Mouse (Mus musculus) forebrain, embryonic 12.5 days (tissue): ENCODE data around the gene Med16. TPM values are rescaled to one million over a fixed set of nuclear protein-coding genes. Genes with fewer than 3 reads are reported as not detected.

Source experiments
- ATAC-seq: fragments of 200-750 bp; cut with Nextera tagmentation; 2 replicates; pipeline ENCODE4 v1.8.0; 2017; ENCODE audit warnings: moderate TSS enrichment; ENCODE audit not compliant: low FRiP score
- H3K27ac ChIP-seq: fragments of 300-500 bp; sonication (generic); 2 replicates; pipeline ENCODE4 v1.5.1; 2016; ENCODE audit warnings: mild to moderate bottlenecking
- H3K27me3 ChIP-seq: fragments of 300-500 bp; sonication (generic); 2 replicates; pipeline ENCODE4 v1.6.1; 2016; ENCODE audit warnings: mild to moderate bottlenecking
- H3K36me3 ChIP-seq: fragments of 300-500 bp; sonication (generic); replicated peaks from 2 replicates; pipeline ENCODE4 v1.6.1; 2016; ENCODE audit warnings: mild to moderate bottlenecking
- H3K4me1 ChIP-seq: fragments of 300-500 bp; sonication (generic); 2 replicates; pipeline ENCODE4 v1.6.1; 2016
- H3K4me2 ChIP-seq: fragments of 300-500 bp; sonication (generic); 2 replicates; pipeline ENCODE4 v1.6.1; 2016; ENCODE audit warnings: mild to moderate bottlenecking, moderate library complexity
- H3K4me3 ChIP-seq: fragments of 300-500 bp; sonication (generic); replicated peaks from 2 replicates; pipeline ENCODE4 v1.5.1; 2016; ENCODE audit warnings: mild to moderate bottlenecking
- H3K9ac ChIP-seq: fragments of 300-500 bp; sonication (generic); 2 replicates; pipeline ENCODE4 v1.6.1; 2016; ENCODE audit warnings: mild to moderate bottlenecking
- H3K9me3 ChIP-seq: fragments of 300-500 bp; sonication (generic); 2 replicates; pipeline ENCODE4 v1.6.1; 2016
- WGBS: fragments of 180-500 bp; shearing (Covaris S2); methylation state at CpG from one replicate; pipeline ENCODE4 v1.1.7; 2016; 5-methylcytosine and 5-hydroxymethylcytosine counted together
- polyA plus RNA-seq: library from polyadenylated mRNA; unstranded; fragments of >200 nt; fragmentation: Nextera tagmentation; extraction: Ambion mirVana; gene quantifications from 2 replicates; pipeline ENCODE4 v1.2.1, GENCODE M21; 2016

The Med16 gene
- polyA plus RNA-seq, 1 experiment from 2014 or later = 62.3 TPM

DNA sequence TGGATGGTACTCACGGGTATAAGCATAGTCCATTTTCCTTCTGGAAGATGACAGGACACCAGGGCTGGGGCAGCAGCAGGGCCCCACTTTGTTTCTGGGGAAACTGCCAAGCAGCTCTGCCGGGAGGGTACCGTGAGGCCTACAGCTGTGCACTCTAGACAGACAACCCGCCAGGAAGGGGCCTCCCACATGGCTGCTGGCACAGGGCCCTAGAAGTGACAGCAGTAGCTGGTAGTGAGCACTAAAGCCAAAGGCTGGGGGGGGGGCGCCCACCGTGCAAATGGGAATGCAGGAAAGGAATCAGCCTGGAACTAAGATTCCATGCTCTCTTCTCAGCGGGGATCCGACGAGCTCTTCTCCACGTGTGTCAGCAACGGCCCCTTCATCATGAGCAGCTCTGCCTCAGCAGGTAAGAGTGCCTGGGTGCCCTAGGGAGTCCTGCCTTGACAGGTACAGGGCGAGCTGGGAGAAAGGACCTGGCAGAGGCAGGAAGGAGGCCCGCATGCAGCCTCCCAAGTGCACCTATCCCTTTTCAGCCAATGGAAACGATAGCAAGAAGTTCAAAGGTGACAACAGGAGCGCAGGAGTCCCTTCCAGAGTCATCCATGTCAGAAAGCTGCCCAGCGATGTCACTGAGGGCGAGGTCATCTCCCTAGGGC lies 50.2 kb downstream of the Med16 start:
- ATAC-seq = no peak
- Histone ChIP-seq H3K4me1 (peaks cover 40% of the 10 kb centered on the region), H3K4me3 (peak overlapping the region; percentile 99)

DNA sequence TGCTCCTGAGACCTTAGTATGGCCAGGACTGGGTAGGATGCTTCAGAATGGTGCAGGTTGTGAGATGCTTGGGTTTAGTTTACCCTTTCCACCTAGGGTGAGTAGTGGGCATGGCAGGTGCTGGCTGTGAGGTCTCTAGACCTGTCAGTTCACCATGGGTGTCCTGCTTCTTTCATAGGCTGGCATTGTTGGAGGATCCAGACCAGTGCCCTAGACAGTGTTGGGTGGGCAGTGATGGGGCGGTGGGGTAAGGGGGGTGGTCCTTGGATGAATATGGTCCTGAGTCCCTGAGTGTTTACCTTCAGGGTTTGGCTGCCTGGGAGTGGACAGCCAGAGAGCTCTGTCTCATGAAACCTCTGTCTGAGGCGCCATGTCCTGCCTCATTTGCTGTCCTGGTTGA lies 50.8 kb downstream of the Med16 start:
- WGBS = 94% methylated on average over 2 of the region's 2 CpGs
- Histone ChIP-seq H3K9me3 (no peaks in the 10 kb centered on the region), H3K36me3 (peaks cover 67% of the 10 kb centered on the region), H3K4me2 (peak overlapping the region; percentile 97), H3K9ac (peak overlapping the region; percentile 99; the same call in 1 of the 2 replicates), H3K27ac (peak overlapping the region; percentile 57), H3K27me3 (no peaks in the 10 kb centered on the region), H3K4me3 (peak overlapping the region; percentile 99), H3K4me1 (peaks cover 46% of the 10 kb centered on the region)
- ATAC-seq = no peak

More for the DNA sequence above, 50.2 kb downstream of the Med16 start:
- WGBS = 62% methylated on average over 17 of the region's 17 CpGs
- peak overlapping the region; percentile 97 for H3K4me2 ChIP-seq
- no peaks in the 10 kb centered on the region for H3K9me3 ChIP-seq
- H3K9ac ChIP-seq = peak overlapping the region; percentile 12
- H3K27ac ChIP-seq = peak overlapping the region; percentile 57
- no peaks in the 10 kb centered on the region for H3K27me3 ChIP-seq
- peaks cover 74% of the 10 kb centered on the region for H3K36me3 ChIP-seq

DNA sequence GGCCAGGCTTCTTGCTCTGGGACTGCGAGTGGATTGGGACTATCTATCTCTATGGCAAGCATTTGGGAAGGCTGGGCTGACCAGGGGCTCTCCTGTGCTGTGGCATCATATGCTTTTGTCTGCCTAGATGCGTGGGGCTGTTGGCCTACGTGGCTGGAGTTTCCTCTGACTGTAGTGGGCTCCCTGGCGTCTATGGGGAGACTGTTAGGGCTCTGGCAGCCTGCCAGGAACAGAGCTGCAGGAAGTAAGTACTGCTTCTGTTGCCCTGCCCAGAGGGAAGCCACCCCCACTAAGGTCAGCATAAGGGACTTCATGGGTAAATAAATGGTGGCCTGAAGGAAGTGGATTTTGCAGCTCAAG lies 51.3 kb downstream of the Med16 start:
- H3K4me3 ChIP-seq = peak overlapping the region; percentile 99
- H3K9ac ChIP-seq = peak overlapping the region; percentile 99
- no peaks in the 10 kb centered on the region for H3K9me3 ChIP-seq
- WGBS = 42% methylated on average over 4 of the region's 4 CpGs
- H3K27ac ChIP-seq = peak overlapping the region; percentile 57
- H3K36me3 ChIP-seq = peaks cover 63% of the 10 kb centered on the region
- no peak for ATAC-seq
- H3K4me1 ChIP-seq = peaks cover 50% of the 10 kb centered on the region
- H3K27me3 ChIP-seq = no peaks in the 10 kb centered on the region
- H3K4me2 ChIP-seq = peak overlapping the region; percentile 97

DNA sequence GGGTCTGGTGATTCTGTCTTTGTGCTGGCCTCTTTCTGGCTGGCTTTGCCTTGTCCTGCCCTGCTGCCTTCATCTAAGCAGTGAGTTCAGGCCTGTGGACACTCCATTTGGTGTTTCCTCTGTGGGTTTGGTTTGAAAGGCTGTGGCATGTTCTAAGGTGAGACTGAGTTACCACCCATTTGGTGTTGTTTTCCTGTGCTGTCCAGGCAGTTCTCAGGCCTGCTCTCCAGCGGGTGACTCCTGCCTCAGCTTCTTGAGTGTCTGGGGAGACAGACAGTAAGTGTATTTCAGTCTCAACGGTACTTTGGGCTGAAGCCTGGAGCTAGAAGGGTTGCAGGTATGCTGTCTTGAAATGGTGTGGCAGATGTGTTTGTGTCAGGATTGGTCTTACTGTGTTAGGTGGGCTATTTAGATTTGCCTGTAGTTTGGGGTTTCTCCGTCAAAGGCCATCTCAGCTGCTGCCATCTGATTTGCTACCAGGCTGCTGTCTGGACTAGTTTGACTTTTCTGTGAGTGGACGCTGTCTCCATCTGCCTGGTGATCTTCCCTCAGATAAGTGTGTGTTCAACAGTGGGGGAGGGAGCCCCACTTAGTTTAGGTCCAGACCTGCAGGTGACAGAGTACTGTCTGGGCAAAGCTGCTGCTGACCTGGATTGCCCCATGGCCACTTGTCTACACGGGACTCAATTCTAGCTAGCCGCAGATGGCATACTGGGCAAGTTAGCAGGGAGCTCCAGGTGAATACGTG lies 51.8 kb downstream of the Med16 start:
- no peak for ATAC-seq
- Histone ChIP-seq H3K4me1 (peaks cover 56% of the 10 kb centered on the region), H3K9me3 (no peaks in the 10 kb centered on the region), H3K36me3 (peaks cover 57% of the 10 kb centered on the region), H3K27me3 (no peaks in the 10 kb centered on the region), H3K4me3 (peak overlapping the region; percentile 99), H3K9ac (peak overlapping the region; percentile 99), H3K4me2 (peak overlapping the region; percentile 97), H3K27ac (peak overlapping the region; percentile 57)
- WGBS = 61% methylated on average over 7 of the region's 7 CpGs

DNA sequence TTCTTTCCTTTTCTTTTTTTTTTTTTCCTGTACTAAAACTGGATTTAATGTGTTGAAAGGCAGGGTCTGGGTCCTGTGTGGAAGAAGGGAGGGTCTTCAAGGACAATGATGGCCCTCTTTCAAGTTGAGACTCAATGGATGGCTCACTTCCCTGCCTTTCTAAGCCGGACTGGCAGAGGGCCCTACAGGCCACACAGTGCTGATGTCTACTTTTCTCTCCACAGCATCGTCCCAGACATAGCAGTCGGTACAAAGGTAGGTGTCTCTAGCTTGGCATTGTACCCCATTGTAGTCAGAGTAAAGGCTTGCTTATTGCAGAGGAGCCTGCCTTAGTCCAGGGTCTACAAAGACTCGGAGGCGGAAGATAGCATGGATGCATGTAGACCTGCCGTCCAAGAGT lies 52.4 kb downstream of the Med16 start:
- H3K27me3 ChIP-seq = no peaks in the 10 kb centered on the region
- WGBS = 41% methylated on average over 6 of the region's 6 CpGs
- peak overlapping the region; percentile 99 for H3K4me3 ChIP-seq
- H3K27ac ChIP-seq = peak overlapping the region; percentile 100; the same call in 1 of the 2 replicates
- H3K9ac ChIP-seq = peak overlapping the region; percentile 99
- peak overlapping the region; percentile 97 for H3K4me2 ChIP-seq
- H3K9me3 ChIP-seq = no peaks in the 10 kb centered on the region
- H3K36me3 ChIP-seq = peaks cover 51% of the 10 kb centered on the region
- no peak for ATAC-seq
- H3K4me1 ChIP-seq = peaks cover 62% of the 10 kb centered on the region

DNA sequence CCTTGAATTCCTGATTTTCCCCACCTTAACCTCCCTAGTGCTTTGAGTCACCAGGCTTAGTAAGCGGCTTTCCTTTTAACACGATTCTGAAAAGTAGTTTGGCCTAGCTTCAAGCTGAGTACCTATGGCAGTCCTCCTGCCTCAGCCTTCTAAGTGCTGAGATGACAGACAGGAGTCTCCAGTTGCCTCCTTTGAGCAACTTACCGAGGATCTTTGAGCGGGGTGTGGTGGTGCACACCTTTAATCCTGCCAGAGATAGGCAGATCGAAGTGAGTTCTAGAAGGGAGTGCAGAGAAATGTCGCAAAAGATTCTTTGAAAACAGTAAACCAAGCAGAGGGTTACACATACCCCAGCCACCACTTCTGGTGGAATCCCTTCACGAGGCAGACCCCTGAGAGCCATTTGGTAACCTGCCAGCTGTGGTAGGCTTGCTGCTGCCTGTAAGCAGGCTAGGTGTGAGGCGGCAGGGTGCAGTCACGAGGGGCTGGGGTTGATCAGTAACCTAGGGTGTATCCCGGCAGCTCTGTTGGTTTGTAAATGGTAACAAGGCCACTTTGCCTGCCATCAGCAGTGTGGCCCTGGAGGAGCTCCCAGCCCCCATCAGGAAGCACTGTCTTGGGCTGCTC lies 53.1 kb downstream of the Med16 start:
- H3K9ac ChIP-seq = peak overlapping the region; percentile 99
- H3K4me2 ChIP-seq = peak overlapping the region; percentile 97
- H3K27ac ChIP-seq = peak overlapping the region; percentile 100
- H3K36me3 ChIP-seq = peaks cover 45% of the 10 kb centered on the region
- ATAC-seq = no peak
- H3K9me3 ChIP-seq = no peaks in the 10 kb centered on the region
- H3K27me3 ChIP-seq = no peaks in the 10 kb centered on the region
- H3K4me3 ChIP-seq = peak overlapping the region; percentile 99
- H3K4me1 ChIP-seq = peaks cover 61% of the 10 kb centered on the region
- 7% methylated on average over 10 of the region's 10 CpGs for WGBS

DNA sequence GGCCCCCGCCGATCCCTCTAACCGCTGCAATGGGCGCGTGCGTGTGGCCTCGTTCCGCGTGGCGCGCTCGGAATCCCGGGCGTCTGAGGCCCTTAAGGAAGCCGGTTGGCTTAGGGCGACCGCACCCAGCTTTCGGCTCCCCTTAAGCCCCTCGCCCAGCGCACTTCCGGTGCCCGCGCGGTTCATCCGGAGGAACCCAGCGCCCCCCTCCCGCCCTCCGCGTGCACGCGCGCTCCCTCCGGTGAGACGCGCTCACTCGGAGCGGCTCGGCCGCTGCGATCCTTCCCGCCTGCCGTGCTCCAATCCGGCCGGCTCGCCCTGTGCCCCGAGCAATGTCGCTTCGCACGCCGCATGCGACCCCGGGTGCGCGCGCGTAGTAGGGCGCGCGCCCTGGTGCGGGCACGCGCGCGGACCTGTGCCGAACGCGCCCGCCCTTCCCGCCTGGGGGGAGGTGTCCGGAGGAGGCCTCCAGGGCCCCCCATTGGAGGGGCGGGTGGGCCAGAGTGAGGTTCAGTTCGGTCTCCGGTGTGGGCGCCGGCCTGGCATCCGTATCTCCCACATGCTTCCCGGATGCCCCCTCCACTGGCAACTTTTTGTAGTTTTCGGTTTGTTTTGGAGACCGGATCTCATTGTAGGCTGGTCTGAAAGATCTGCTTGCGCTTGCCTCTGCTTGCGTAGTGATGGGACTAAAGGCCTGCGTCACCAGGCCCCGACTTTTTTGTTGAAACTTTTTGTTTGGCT lies 53.8 kb downstream of the Med16 start:
- peak; percentile 43 for ATAC-seq
- Histone ChIP-seq H3K9ac (peak overlapping the region; percentile 99), H3K36me3 (peaks cover 38% of the 10 kb centered on the region)

DNA sequence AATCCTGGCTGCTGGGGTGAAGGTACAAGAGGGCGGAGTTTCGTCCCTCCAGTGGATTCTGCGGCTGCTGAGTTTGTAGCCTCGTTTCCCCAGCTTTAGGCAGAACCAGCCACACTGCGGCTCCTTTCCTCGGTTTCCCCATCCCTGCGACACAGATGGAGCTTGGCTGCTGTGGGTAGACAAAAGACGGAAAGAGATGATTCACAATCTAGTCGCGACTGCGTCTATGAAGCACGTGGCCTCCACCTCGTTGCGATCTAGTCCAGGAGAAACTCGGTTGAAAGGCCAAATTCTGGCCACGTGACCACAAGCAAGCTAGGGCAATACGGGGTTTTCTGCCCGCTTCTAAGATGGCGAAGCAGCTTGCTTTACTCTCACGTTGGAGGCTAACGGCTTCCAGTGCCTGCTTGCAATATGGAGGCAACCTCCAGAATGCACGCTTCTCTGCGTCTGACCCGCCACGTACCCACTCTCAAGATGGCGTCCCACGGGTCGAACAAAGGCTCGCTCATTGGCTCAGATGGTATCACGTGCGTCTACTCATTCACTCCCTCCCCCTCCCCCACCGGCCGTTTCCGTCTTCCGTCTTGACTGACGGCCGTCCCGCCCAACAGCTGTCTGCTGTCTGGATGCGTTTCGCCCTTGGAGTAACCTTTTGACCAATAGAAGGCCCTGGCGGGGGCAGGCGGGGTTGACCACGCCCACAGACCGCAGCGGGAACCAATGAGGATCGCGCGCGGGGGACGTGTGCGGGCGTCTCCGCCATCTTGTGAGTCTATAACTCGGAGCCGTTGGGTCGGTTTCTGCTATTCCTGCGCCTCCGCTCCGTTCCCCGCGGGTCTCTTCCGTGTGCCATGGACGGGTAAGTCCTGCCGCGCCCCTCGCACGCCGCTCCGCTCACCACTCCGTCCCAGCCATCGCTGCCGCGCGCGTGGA lies 54.6 kb downstream of the Med16 start, which contains the start of gene Ptbp1:
Gene Ptbp1, plus strand, starts transcription at position 568 of the 936 bp plus-strand sequence.
- H3K4me2 ChIP-seq = peak within 1 kb of the TSS; percentile 97
- H3K4me1 ChIP-seq = peaks cover 59% of the 10 kb centered on the region
- peak within 1 kb of the TSS; percentile 99 for H3K9ac ChIP-seq
- peaks cover 30% of the 10 kb centered on the region for H3K36me3 ChIP-seq
- H3K9me3 ChIP-seq = no peaks in the 10 kb centered on the region
- peak within 1 kb of the TSS; percentile 99 for H3K4me3 ChIP-seq
- ATAC-seq = peak; percentile 94
- no peaks in the 10 kb centered on the region for H3K27me3 ChIP-seq
- under 1% methylated on average over 75 of the region's 75 CpGs for WGBS
- H3K27ac ChIP-seq = peak within 1 kb of the TSS; percentile 100

More for the DNA sequence above, 53.8 kb downstream of the Med16 start:
- peak overlapping the region; percentile 97 for H3K4me2 ChIP-seq
- H3K9me3 ChIP-seq = no peaks in the 10 kb centered on the region
- under 1% methylated on average over 83 of the region's 83 CpGs for WGBS
- peak overlapping the region; percentile 99 for H3K4me3 ChIP-seq
- peak overlapping the region; percentile 100 for H3K27ac ChIP-seq
- H3K4me1 ChIP-seq = peaks cover 59% of the 10 kb centered on the region
- H3K27me3 ChIP-seq = no peaks in the 10 kb centered on the region

DNA sequence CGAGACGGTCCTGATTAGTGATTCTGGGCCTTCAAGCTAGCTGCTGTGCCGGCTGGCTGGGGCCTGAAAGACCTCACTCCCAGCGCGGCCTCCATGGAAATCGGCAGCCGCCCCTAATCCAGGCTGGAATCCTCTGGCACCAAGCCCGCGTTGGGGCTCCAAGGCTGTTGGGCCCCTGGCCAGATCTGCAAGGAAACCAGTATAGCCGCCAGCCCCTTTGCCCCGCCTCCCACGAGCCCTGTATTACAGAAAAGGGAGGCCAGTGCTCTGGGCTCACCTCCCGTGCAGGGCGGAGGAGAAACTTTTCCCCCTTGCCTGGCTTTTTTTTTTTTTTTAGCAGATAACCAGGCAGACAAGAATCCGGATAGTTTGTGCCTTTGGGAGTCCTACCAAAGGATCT lies 55.3 kb downstream of the Med16 start:
- Histone ChIP-seq H3K36me3 (peaks cover 22% of the 10 kb centered on the region), H3K27me3 (no peaks in the 10 kb centered on the region), H3K4me3 (peak overlapping the region; percentile 99), H3K27ac (peak overlapping the region; percentile 100), H3K4me2 (peak overlapping the region; percentile 91), H3K9me3 (no peaks in the 10 kb centered on the region), H3K9ac (peak overlapping the region; percentile 90), H3K4me1 (peaks cover 53% of the 10 kb centered on the region)
- ATAC-seq = peak; percentile 39
- WGBS = under 1% methylated on average over 15 of the region's 15 CpGs

DNA sequence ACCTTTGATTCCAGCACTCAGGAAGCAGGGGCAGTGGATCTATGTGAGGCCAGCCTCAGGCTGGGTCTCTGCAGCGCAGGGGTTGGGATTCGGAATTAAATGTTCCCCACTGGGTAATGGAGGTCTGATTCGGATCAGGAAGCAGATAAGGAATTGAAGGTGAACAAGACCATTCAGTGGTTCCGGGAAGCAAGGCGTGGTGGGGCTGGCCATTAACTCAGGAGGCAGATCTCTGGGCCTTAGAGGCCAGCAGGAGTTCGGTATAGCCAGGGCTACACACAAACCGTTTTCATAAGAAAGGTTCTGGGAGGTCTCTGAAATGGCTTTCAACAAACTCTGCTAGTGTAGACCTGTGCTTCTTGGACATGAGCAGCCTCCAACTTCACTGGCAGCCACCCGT lies 55.9 kb downstream of the Med16 start:
- Histone ChIP-seq H3K9ac (peak overlapping the region; percentile 90), H3K4me3 (peak overlapping the region; percentile 99), H3K27ac (peak overlapping the region; percentile 100), H3K4me2 (peak overlapping the region; percentile 91), H3K36me3 (peaks cover 16% of the 10 kb centered on the region), H3K27me3 (no peaks in the 10 kb centered on the region), H3K4me1 (peaks cover 51% of the 10 kb centered on the region), H3K9me3 (no peaks in the 10 kb centered on the region)
- ATAC-seq = no peak
- 29% methylated on average over 8 of the region's 8 CpGs for WGBS
